Mouse (Mus musculus) bone marrow, adult 2 months (tissue): ENCODE data around the gene Wdr60.

Experiments
- CTCF ChIP-seq: fragments of 200-500 bp; IDR thresholded peaks from 2 replicates; pipeline ENCODE4 v1.5.1; 2011; ENCODE audit warnings: low read length, control low read depth; ENCODE audit not compliant: control insufficient read depth, insufficient read depth
- POLR2A ChIP-seq: fragments of 200-500 bp; IDR thresholded peaks from 2 replicates; pipeline ENCODE4 v1.6.1; 2011; ENCODE audit warnings: low read depth, mild to moderate bottlenecking, control low read depth, low read length, borderline replicate concordance; ENCODE audit not compliant: control insufficient read depth

- TF ChIP-seq CTCF, result no peak
- TF ChIP-seq POLR2A, result no peak
Observed at GRCm38 (mm10) chr12:116282856-116283255, 20.0 kb upstream of the Wdr60 start.
